Mouse (Mus musculus): Measurements from ENCODE around the gene Zfp609. TPM values are rescaled to one million over a fixed set of nuclear protein-coding genes. Genes with fewer than 3 reads are reported as not detected.
A peak's percentile ranks its signal among the peaks of the same experiment; 100 is the strongest.

Zfp609 gene
- polyA plus RNA-seq, 1 experiment: 30.4 TPM

DNA sequence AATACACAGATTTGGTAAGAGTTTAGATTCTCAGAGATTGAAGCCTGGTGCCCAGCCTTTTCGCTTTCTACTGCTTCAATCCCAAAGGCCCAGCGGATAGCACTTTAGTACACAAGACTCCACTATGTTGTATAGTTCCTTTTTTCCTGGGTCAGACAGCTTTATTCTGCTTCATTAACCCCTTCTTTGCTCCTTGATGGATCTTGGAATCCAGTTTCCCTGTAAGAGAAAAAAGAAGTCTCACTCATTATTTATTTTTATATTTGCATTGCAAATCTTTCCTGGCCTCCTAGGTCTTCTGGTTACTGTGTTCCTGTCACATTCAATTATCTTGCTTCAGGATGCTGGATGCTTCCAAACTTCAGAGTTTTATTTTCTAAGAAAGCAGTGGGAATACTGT is 5.9 kb upstream of the Zfp609 start:
- no peak for TF ChIP-seq CTCF (IDR thresholded peaks at IDR 0.05; ENCODE audit: borderline replicate concordance, insufficient read depth, low read length)
- no peak for TF ChIP-seq POLR2A (IDR thresholded peaks at IDR 0.05; ENCODE audit: low read depth, low read length)
- Histone ChIP-seq H3K27ac (ENCODE audit: insufficient read depth, low read length) (no peak overlapping the region), H3K4me1 (ENCODE audit: control insufficient read depth, insufficient read depth, low read length) (no peaks in the 10 kb centered on the region; the same call in 1 of the 2 replicates), H3K4me3 (ENCODE audit: insufficient read depth, low read length) (no peak overlapping the region)

DNA sequence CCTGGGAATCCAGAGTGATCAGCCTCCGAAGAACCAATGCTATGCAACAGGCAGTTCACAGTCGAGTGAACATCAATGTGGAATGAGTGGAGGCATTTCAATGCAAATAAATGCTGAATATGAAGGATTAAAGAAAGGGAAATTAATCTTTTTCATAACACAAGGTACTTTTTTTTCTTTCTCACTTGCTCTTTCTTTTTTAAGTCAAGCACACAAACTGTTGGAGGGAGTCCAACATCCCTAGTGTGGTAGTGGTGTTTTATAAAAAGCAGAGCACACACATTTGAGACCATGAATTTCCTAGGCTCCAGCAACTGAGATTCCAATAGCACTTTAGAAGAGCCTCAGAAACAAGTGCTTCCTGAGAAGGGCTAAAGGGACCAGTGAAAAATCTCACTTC is 4.7 kb upstream of the Zfp609 start:
- H3K4me1 ChIP-seq (ENCODE audit: control insufficient read depth, insufficient read depth, low read length): no peaks in the 10 kb centered on the region; the same call in 1 of the 2 replicates
- TF ChIP-seq POLR2A (IDR thresholded peaks at IDR 0.05; ENCODE audit: low read depth, low read length): no peak
- TF ChIP-seq CTCF (IDR thresholded peaks at IDR 0.05; ENCODE audit: borderline replicate concordance, insufficient read depth, low read length): no peak
- H3K27ac ChIP-seq (ENCODE audit: insufficient read depth, low read length): no peak overlapping the region
- no peak overlapping the region for H3K4me3 ChIP-seq (ENCODE audit: insufficient read depth, low read length)

DNA sequence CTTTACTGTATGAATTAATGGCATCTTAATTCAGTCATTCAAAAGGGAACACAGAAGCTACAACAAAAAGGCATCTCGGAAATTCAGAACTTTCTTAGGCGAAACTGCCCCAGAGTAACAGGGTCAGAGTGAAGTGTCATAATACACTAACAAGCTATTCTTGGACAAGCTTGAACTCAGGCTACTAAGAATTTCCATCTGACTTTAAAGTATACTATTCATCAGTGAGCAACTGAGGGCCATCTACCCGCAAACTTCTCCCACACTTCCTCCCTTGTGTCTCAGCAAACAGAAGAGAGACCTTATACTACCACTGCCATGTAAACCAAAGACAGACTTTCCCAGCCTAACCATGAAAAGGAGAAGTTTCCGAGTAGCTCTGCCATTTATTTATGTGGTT is 3.8 kb upstream of the Zfp609 start:
- Histone ChIP-seq H3K4me3 (ENCODE audit: insufficient read depth, low read length) (no peak overlapping the region), H3K27ac (ENCODE audit: insufficient read depth, low read length) (no peak overlapping the region), H3K4me1 (ENCODE audit: control insufficient read depth, insufficient read depth, low read length) (no peaks in the 10 kb centered on the region; the same call in 1 of the 2 replicates)
- TF ChIP-seq CTCF (IDR thresholded peaks at IDR 0.05; ENCODE audit: borderline replicate concordance, insufficient read depth, low read length): no peak
- TF ChIP-seq POLR2A (IDR thresholded peaks at IDR 0.05; ENCODE audit: low read depth, low read length): no peak

DNA sequence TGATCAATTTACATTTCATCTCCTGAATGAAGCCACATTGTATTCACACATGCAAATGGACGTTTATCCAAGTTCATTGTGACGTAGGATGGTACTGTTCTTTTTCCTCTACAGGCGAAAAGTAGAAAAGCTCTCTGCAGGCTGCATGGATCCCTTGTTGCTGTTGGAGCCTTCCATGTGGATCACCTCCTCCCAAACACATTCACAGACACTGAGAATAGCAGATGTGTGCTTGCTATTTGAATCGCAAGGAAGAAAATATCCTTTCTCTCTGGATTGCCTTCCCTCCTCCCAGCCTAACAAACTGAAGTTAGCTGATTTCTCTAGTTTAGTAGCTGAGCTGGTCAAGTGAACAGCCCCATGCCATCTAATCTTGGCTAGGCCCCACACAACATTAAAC is 2.9 kb upstream of the Zfp609 start:
- Histone ChIP-seq H3K4me3 (ENCODE audit: insufficient read depth, low read length) (no peak overlapping the region), H3K27ac (ENCODE audit: insufficient read depth, low read length) (no peak overlapping the region), H3K4me1 (ENCODE audit: control insufficient read depth, insufficient read depth, low read length) (no peaks in the 10 kb centered on the region; the same call in 1 of the 2 replicates)
- TF ChIP-seq POLR2A (IDR thresholded peaks at IDR 0.05; ENCODE audit: low read depth, low read length) (no peak), CTCF (IDR thresholded peaks at IDR 0.05; ENCODE audit: borderline replicate concordance, insufficient read depth, low read length) (no peak)

DNA sequence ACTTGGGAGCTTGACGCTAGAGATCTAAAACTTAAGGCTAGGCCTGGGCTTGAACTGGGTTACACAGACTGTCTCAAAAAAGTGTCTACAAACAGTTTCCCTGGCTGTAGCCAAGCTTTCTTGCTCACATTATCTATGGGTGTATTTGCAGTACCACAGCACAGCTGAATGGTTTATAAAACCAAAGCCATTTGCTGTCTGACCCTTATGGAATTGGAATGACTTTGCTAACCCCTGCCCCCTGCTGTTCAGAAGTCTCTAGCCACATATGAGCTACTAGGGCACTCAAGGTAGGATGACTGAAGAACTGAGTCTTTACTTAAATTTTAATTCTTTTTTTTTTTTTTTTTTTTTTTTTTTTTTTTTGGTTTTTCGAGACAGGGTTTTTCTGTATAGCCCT is 2.0 kb upstream of the Zfp609 start:
- H3K27ac ChIP-seq (ENCODE audit: insufficient read depth, low read length): no peak overlapping the region
- TF ChIP-seq CTCF (IDR thresholded peaks at IDR 0.05; ENCODE audit: borderline replicate concordance, insufficient read depth, low read length): no peak
- TF ChIP-seq POLR2A (IDR thresholded peaks at IDR 0.05; ENCODE audit: low read depth, low read length): no peak
- no peaks in the 10 kb centered on the region; the same call in none of the 2 replicates for H3K4me1 ChIP-seq (ENCODE audit: control insufficient read depth, insufficient read depth, low read length)
- H3K4me3 ChIP-seq (ENCODE audit: insufficient read depth, low read length): no peak overlapping the region

DNA sequence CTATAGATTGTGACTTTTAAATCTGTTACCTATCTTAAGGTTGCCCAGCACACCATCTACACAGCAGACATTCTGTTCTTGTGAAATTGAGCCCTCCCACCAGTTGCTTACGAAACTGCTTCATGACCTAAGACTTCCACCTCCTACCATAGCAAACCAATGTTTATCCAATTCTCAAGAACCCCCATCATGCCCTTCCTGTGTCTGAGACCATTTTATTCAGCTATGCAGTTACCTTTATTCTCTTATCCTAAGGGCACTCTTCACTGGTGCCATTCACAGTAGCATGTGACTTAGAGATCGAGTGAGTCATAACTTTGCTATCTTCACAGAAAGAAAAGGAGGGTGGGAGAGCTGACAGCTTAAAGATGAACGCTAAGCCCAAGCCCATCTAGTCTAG is 1.1 kb upstream of the Zfp609 start:
- H3K4me1 ChIP-seq (ENCODE audit: control insufficient read depth, insufficient read depth, low read length): no peaks in the 10 kb centered on the region; the same call in none of the 2 replicates
- peak overlapping the region; percentile 75; the same call in 1 of the 2 replicates for H3K27ac ChIP-seq (ENCODE audit: insufficient read depth, low read length)
- H3K4me3 ChIP-seq (ENCODE audit: insufficient read depth, low read length): peak overlapping the region; percentile 63
- TF ChIP-seq POLR2A (IDR thresholded peaks at IDR 0.05; ENCODE audit: low read depth, low read length) (no peak), CTCF (IDR thresholded peaks at IDR 0.05; ENCODE audit: borderline replicate concordance, insufficient read depth, low read length) (no peak)

DNA sequence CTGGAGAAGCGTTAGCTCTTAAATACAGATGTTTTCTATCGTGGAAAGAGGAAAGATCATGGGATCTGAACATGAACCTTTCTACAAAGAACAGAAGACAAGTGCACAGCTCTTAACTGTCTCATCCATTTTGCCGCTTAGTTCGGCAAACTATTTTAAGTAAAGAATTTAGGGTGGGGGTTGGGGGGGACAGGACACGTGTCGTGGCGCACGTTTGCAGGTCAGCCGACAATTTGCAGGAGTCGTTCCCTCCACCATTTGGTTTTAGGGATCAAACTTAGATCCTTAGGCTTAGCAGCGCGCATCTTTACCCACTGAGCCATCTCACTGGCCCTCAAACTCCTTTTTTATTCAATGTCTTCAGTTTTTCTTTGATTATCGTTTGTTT is 646 bp upstream of the Zfp609 start:
- no peaks in the 10 kb centered on the region; the same call in none of the 2 replicates for H3K4me1 ChIP-seq (ENCODE audit: control insufficient read depth, insufficient read depth, low read length)
- peak overlapping the region; percentile 75 for H3K27ac ChIP-seq (ENCODE audit: insufficient read depth, low read length)
- TF ChIP-seq POLR2A (IDR thresholded peaks at IDR 0.05; ENCODE audit: low read depth, low read length): no peak
- TF ChIP-seq CTCF (IDR thresholded peaks at IDR 0.05; ENCODE audit: borderline replicate concordance, insufficient read depth, low read length): no peak
- H3K4me3 ChIP-seq (ENCODE audit: insufficient read depth, low read length): peak overlapping the region; percentile 63

DNA sequence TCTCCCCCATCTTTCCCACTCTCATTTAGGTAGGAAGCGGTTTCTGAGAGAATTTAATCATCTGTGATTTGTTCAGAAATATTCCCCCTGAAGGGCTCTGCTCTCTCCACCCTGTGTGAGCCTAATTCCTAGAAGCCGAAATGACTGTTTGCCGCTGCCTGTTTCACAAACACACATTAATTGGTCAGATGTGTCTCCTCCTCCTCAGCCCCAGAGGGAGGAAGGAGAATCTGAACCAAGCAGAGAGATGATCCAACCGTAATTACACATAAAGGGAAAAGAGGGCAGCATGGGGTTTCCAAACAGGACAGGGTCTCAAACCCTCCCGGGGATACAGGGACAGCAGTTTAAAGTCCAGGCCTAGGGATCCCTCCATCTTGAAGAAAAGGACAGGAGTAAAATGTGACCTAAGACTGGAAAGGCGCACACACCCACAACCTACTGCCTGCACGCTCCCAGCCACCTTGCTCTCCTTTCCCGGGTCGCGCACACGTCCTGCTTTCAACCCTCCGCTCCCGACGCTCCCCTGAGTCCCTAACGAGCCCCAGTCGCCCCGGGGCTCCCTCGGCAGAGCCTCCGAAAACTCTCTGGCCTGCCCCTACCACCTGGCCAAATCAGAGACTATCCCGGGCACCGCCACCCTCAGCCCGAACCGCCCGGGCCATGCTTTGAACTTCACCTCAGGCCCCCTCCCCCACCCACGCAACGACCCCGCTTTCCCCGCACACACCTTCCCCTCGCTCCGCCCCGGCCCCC is 598 bp downstream of the Zfp609 start:
- TF ChIP-seq CTCF (IDR thresholded peaks at IDR 0.05; ENCODE audit: borderline replicate concordance, insufficient read depth, low read length) (no peak), POLR2A (IDR thresholded peaks at IDR 0.05; ENCODE audit: low read depth, low read length) (peak; percentile 40; the same call in 1 of the 2 replicates)
- Histone ChIP-seq H3K4me1 (ENCODE audit: control insufficient read depth, insufficient read depth, low read length) (no peaks in the 10 kb centered on the region; the same call in none of the 2 replicates), H3K4me3 (ENCODE audit: insufficient read depth, low read length) (peak overlapping the region; percentile 82), H3K27ac (ENCODE audit: insufficient read depth, low read length) (peak overlapping the region; percentile 74)

DNA sequence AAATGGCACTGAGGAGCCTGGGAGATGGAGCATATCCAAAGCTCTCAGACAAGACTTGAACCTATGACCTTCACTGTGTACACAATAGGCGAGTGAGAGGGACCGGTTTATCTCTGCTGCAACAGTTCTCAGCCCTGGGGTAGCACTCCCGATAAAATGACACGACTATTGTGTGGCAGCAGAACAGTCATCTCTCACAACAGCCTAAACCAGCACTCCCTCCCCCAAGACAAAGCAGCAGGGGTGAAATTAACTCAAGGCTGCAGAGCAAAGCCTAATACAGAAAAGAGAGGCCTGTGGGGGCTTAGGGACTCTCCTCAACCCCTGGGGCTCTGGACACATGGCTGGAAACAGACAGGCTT is 1.2 kb downstream of the Zfp609 start:
- Histone ChIP-seq H3K4me1 (ENCODE audit: control insufficient read depth, insufficient read depth, low read length) (no peaks in the 10 kb centered on the region; the same call in none of the 2 replicates), H3K27ac (ENCODE audit: insufficient read depth, low read length) (peak overlapping the region; percentile 74), H3K4me3 (ENCODE audit: insufficient read depth, low read length) (peak overlapping the region; percentile 82)
- no peak for TF ChIP-seq CTCF (IDR thresholded peaks at IDR 0.05; ENCODE audit: borderline replicate concordance, insufficient read depth, low read length)
- TF ChIP-seq POLR2A (IDR thresholded peaks at IDR 0.05; ENCODE audit: low read depth, low read length): no peak

DNA sequence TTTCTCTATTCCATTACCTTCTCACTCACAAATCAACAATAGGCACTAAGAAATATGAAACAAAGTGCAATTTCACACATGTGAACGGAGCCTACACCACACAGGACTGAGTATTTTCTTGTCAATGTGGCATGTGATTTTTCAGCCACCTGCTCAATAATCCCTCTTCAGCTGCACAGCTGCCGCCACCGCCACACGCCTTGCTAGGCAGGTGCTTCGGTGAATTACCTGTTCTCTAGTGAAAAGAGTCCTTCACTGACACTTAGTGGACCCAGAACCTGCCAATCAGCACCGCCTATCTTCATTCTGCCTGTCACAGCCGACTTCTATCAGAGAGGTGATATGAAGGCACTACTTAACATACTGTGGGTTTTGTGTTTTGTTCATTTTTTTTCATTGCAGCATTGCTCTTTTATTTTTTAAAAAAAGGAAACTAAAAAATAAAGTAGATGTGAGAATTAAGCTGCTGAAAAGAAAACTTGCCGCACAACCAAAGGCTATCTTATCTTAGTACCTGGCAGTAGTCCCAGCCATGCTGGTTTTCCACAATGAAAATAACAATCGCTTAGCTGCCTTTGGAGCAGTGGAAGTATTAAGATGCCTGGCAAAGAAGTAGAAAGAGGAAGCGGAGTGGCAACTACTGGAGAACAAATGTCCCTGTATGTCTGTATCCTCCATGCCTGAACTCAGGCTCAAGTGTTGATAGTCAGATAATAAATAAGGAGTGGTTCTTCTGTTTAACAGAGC is 3.5 kb downstream of the Zfp609 start:
- H3K27ac ChIP-seq (ENCODE audit: insufficient read depth, low read length): no peak overlapping the region
- H3K4me3 ChIP-seq (ENCODE audit: insufficient read depth, low read length): no peak overlapping the region
- TF ChIP-seq CTCF (IDR thresholded peaks at IDR 0.05; ENCODE audit: borderline replicate concordance, insufficient read depth, low read length): no peak
- no peak for TF ChIP-seq POLR2A (IDR thresholded peaks at IDR 0.05; ENCODE audit: low read depth, low read length)
- H3K4me1 ChIP-seq (ENCODE audit: control insufficient read depth, insufficient read depth, low read length): no peaks in the 10 kb centered on the region; the same call in none of the 2 replicates

Measured in embryonic fibroblast, embryonic 13.5 days (primary cell).